Mouse (Mus musculus) left cerebral cortex, adult 2 months (tissue): ENCODE data around the gene Specc1l. TPM values are rescaled to one million over a fixed set of nuclear protein-coding genes. Genes with fewer than 3 reads are reported as not detected.
A peak's percentile ranks its signal among the peaks of the same experiment; 100 is the strongest.

ENCODE experiments used
- DNase-seq, 2 experiments: peaks; one replicate each; pipeline ENCODE4 v3.0.0; 2021 to 2022; ENCODE audit warnings: low spot score in 2 of 2, mixed read lengths in 1 of 2; ENCODE audit errors: extremely low spot score in 1 of 2
- H3K27ac ChIP-seq: fragments of 200-600 bp; 2 replicates; pipeline ENCODE4 v1.8.1; 2022
- H3K4me3 ChIP-seq: fragments of 200-600 bp; 2 replicates; pipeline ENCODE4 v1.8.1; 2022
- CTCF ChIP-seq: fragments of 200-600 bp; IDR thresholded peaks from 2 replicates; pipeline ENCODE4 v1.8.1; 2022; ENCODE audit warnings: antibody characterized with exemption, mild to moderate bottlenecking, moderate library complexity
- intact Hi-C: fragments of 180-260 bp; cut with DNase I; formaldehyde crosslinking; loops from one replicate; pipeline ENCODE4 v1.15.1; 2025
- total RNA-seq, 2 experiments: library from RNA; stranded (reverse); gene quantifications; 2 replicates each; pipeline ENCODE4 v1.2.3; 2021

Specc1l gene
- total RNA-seq, 2 experiments from 2014 or later: 42.9 to 46.4 TPM

DNA sequence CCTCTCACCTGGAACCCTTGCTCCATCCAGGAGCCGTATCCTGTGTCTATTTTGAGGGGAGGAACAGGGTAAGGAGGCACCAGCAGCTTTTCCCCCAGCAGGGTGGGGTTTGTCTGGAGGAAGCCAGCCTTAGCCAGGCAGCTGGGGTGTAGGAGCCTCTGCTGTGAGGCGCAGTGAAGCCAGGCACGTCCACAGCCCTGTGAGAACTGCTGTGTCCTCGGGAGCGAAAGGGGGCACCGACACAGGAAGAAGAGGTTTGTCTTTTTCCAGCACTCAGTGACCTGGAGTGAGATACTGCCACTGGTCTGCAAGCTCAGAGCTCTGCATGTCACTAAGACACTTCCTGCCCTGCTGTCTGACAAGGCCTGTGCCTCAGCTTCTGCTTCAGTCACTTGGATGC is 92.5 kb downstream of the Specc1l start:
- intact Hi-C loops: no loop called here
- no peak overlapping the region for H3K4me3 ChIP-seq
- no peak for TF ChIP-seq CTCF
- DNase-seq: no peak
- peak overlapping the region; percentile 73 for H3K27ac ChIP-seq

DNA sequence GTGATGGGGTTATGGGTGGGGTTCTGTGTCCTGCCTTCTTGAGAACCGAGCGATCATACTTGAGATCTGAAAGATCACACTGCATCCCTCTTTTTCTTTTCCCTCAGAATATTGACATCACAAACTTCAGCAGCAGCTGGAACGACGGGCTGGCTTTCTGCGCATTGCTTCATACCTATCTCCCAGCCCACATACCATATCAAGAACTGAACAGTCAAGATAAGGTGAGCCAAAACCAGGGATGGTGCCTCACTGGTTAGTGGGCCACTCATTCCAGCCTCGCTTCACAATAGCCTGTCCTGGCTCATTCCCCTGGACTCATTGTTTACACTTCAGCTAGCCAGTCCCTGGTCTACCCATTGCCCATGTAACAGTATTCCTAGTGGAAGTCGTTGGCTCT is 95.3 kb downstream of the Specc1l start:
- intact Hi-C loops: no loop called here
- DNase-seq: no peak
- TF ChIP-seq CTCF: no peak
- H3K27ac ChIP-seq: no peak overlapping the region
- H3K4me3 ChIP-seq: no peak overlapping the region

DNA sequence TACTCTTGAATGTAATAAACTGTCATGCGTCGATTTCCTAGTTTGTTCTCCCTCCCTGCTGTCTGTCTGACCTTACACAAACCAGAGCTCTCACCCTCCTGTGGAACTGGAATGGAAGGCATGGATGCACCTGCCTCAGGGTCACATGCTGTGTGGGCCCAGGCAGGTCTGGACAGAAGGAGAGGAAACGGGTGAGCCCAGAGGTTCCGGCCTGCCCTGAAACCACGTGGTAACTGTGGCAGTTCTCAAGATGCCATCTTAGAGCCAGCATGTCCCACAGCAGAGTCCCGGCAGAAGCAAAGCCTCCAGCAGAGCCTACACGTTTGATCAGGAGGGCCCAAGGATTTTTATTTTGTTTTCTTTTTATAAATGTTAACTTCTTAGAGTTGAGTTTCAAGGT is 100.5 kb downstream of the Specc1l start:
- no peak for DNase-seq
- H3K27ac ChIP-seq: no peak overlapping the region
- no peak overlapping the region for H3K4me3 ChIP-seq
- no peak for TF ChIP-seq CTCF
- intact Hi-C loops: loop anchor here (5.0 kb wide), 1 partner anchor 35 kb away; no protein-coding TSS in a partner anchor

DNA sequence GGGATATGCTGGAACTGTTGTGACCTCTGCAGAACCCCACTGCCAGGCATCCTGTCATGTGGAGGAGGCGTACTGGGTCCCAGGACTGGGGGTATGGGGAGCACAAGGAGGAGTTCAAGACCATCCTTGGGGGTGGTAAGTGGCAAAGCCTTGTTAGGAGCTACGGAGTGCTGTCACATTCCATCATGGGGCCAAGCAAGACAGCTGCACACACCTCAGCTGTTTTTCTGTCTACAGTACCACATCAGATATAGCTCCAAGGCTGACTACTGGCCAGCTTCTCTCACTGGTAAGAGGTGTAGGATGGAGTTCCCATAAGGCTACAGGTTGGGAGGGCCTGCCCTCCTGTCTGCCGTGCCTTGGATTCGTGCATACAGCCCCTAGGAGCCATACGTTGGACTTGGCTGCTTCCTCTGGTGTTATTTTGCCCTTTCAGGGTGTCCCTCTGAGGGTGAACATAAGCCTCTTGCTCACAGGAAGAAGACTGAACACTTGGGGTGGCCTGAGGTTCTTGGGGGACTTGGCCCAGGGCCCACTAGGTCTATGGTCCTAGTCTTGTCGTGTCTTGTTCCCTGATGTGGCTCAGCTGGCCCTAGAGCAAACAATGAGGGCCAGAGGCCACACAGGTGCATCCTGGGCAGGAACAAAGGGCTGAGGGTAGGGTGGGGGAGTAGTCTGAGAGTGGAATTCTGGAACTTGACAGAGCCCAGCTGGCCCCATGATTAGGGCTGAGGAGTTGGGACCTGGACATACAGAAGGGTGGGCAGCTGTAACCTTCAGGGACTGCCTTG is 102.5 kb downstream of the Specc1l start:
- Histone ChIP-seq H3K27ac (no peak overlapping the region), H3K4me3 (no peak overlapping the region)
- TF ChIP-seq CTCF: no peak
- intact Hi-C loops: loop anchor here (5.0 kb wide), 1 partner anchor 37 kb away; no protein-coding TSS in a partner anchor
- no peak for DNase-seq

DNA sequence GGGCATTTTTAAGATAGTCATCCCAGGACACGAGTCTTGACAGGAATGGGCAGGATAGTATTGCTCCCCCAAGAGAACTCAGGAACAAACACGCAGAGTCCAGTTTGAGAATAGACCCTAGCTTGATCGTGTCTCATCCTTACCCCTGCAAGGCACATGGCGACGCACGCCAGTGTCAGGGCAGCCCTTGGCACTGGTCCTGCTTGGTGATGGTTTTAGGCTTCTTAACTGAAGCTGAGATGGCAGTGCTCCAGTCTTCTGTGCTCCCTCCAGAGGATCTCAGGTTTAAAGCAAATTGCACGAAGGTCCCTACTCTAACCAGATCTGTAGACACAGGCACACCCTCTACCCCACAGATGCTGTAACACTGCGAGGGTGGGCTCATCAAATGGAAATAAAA is 103.9 kb downstream of the Specc1l start:
- H3K4me3 ChIP-seq: no peak overlapping the region
- no peak for DNase-seq
- intact Hi-C loops: loop anchor here (2.0 to 5.0 kb wide), 2 partner anchors 75 to 172 kb away; no protein-coding TSS in a partner anchor

DNA sequence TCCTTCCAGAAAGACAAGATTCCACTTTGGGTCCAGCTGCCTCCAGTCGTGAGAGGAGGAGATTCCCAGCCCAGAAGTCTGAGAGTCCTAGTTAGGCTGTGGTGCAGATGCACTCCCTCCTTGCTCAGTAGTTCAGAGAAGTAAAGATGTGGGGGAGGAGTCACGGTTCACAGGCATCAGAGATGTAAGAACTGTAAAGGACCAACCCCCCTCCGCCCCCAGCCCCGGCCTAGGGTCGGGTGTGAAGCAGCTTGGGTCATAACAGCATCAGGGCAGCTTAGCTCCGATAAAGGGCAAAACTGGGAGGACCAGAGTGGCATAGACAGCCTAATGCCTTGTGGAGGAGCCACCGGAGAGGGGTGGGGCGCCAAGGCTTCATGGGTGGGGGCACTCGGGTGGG is 104.6 kb downstream of the Specc1l start:
- intact Hi-C loops: loop anchor here (2.0 to 5.0 kb wide), 2 partner anchors 74 to 171 kb away; no protein-coding TSS in a partner anchor
- DNase-seq: no peak
- Histone ChIP-seq H3K27ac (no peak overlapping the region), H3K4me3 (peak overlapping the region; percentile 43)
- no peak for TF ChIP-seq CTCF

More for the DNA sequence above, 103.9 kb downstream of the Specc1l start:
- no peak overlapping the region for H3K27ac ChIP-seq
- no peak for TF ChIP-seq CTCF

DNA sequence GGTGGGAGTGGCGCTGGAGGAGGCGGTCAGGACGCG is 104.8 kb downstream of the Specc1l start, which contains the start of gene Adora2a:
TSS of gene Adora2a (plus strand) at position 6 of the 36 bp plus-strand sequence.
- intact Hi-C loops: loop anchor here (2.0 to 5.0 kb wide), 2 partner anchors 74 to 171 kb away; no protein-coding TSS in a partner anchor
- no peak for DNase-seq
- peak within 1 kb of the TSS; percentile 43 for H3K4me3 ChIP-seq
- H3K27ac ChIP-seq: peak within 1 kb of the TSS; percentile 55
- no peak for TF ChIP-seq CTCF

DNA sequence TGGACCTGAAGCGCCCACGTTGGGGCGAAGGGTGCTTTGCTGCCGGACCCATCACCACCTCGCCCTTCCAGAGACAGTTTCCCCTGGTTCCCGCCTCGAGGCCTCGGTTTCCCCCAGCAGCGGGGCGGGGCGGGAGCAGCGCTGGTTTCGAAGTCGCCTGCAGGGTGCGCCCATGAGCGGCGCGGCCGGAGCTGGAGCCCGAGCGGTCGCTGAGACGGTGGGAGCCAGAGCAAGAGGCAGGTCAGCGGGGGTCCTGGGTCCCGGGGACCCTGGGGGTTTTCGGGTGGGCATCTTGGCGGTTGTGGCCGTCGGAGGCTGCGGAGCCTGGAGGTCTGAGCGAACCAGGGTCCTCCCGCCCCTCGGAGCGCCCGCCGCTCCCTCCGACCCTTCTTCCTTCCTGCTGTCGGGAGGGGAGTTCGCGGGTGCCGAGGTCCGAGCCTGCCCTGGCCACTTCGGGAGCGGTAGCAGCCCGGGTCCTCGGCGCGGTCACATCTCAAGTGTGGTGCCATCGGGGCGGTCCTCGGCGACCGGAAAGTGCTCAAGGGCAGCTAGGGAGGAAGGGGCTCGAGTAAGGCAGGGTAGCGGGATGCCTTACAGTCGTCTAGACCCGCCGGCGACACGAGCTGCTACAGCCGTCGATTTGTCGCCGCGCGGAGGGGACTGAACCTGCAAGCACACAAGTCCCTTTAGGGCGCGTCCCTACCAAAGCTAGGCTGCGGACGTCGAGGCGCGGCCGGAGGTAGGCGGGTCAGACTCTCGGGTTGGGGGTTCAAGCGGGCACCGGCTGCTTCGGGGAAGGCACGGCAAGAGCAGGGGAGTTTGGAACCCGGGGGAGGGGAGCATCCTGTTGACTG is 105.3 kb downstream of the Specc1l start:
- H3K27ac ChIP-seq: peak overlapping the region; percentile 55

DNA sequence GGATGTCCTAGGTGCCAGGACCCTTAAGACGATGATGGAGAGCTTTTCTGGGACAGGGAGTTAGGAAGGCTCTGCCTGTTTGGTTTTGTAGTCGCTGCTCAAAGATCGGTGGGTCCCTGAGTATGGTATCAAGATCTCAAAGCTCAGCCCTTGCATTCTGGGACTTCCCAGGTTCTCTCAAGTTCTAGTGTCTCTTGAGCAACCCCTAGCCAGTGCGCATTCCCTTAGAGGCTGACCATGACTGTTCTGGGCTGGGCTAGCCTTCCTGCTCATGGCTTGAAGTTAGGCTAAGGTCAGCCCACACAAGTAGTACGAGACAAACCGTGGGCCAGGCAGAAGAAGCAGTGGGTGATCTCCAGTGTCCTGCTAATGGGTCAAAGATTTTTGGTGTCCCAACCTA is 106.3 kb downstream of the Specc1l start:
- Histone ChIP-seq H3K27ac (no peak overlapping the region), H3K4me3 (no peak overlapping the region; the same call in 1 of the 2 replicates)
- intact Hi-C loops: loop anchor here (5.0 kb wide), 1 partner anchor 169 kb away; no protein-coding TSS in a partner anchor
- TF ChIP-seq CTCF: no peak
- no peak for DNase-seq

More for the DNA sequence above, 105.3 kb downstream of the Specc1l start:
- intact Hi-C loops: loop anchor here (1.0 to 5.0 kb wide), 3 partner anchors 74 to 170 kb away; no protein-coding TSS in a partner anchor
- peak overlapping the region; percentile 43 for H3K4me3 ChIP-seq
- DNase-seq: peak; percentile 58 to 59
- peak; percentile 86 for TF ChIP-seq CTCF

DNA sequence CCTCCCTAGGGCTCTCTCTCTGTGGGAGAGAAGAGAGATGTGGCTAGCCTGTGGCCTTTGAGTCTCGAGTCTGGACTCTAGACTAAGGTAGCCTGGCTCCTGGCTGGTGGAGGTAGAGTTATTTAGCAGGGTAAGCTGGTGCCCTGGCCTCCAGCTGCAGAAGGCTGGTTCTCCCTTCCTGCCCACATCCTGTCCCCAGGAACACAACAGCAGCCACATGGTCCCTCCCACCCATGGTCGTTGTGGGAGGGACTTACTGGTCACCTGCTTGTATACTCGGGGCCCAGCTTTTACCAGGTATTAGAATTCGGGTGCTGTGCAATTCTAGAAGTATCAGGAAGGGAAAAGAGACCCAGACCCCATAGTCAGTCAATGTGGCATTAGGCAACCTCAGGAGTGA is 108.4 kb downstream of the Specc1l start:
- no peak overlapping the region for H3K27ac ChIP-seq
- intact Hi-C loops: no loop called here
- H3K4me3 ChIP-seq: no peak overlapping the region
- no peak for DNase-seq
- TF ChIP-seq CTCF: no peak

DNA sequence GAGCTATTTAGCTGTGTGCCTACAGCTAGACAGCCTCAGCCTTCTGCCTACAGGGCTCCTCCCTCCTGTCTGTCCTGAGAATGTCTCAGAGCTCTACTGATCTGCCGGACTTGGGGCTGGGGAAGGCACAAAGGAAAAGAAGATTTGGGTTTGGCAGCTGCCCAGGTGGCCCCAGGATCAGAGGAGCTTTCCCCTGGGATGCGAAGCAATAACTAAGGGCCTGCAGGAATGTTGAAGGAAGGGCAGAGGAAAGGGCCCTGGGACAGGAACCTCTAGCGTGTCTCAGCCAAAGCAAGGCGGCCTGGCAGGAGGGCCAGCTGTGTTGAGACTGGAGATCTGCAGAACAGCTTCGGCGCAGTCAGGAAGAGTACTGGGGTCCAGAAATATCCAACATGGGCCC is 111.1 kb downstream of the Specc1l start:
- Histone ChIP-seq H3K4me3 (no peak overlapping the region), H3K27ac (no peak overlapping the region)
- intact Hi-C loops: no loop called here
- no peak for TF ChIP-seq CTCF
- DNase-seq: no peak

DNA sequence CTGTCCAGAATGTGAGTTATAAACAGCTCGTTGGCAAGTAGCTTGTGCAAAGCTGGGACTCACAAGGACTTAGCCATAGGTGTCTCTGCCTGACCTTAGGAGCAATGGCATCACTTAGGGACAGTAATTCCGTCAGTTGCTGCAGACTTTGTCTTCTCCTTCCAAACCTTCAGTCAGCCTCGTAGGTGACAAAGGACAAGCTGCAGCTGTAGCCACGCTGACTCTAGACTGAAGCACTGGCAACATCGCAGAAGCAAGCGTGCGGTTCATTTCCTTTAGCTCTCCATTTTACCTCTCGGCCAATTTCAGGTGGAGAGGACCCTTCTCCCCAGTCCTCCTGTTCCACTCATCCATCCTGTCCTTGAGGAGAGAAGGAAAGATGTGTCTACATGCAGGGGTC is 112.1 kb downstream of the Specc1l start:
- H3K4me3 ChIP-seq: no peak overlapping the region
- no peak for TF ChIP-seq CTCF
- H3K27ac ChIP-seq: no peak overlapping the region
- intact Hi-C loops: no loop called here
- DNase-seq: no peak
